Mouse (Mus musculus): ENCODE measurements at regions not wholly inside any gene's neighbourhood (a gene's known extent, or its start where the extent isn't known, plus 50 kb on each side); places are given as distances from the start of the nearest gene placed in this dataset.

DNA sequence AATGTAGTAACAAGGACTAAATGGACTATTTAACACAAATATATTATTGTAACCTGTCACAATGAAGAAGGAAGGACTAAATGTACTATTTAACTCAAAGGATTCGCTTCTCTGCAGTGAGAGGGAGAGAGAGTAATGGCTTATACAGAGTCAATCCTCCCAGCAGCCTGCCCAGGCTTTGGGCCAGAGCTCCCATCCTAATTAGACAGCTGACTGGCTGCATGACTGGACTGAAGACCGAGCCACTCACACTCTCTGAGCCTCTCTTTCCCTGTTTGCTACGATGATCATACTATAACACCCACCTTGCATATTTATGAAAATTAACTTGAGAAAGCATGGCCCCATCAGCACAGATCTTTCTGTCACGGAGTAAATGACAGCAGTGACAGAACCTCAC, 360.7 kb upstream of the Cwc22 start:
- TF ChIP-seq EP300 (optimal IDR thresholded peaks at IDR 0.05), result no peak
- no peak for TF ChIP-seq CTCF (IDR thresholded peaks at IDR 0.05; ENCODE audit: low read depth)
